11 mouse cellular contexts compared by ENCODE assay signal in genomic region chr5:16086979-16087902, GRCm38 (mm10).
A peak's percentile ranks its signal among the peaks of the same experiment; 100 is the strongest.
DNase-seq lines count a peak whose midpoint lies in the region; ATAC-seq lines count a peak whose summit lies in the region.
"Had no signal": no experiment of that assay in that cellular context is flagged by ENCODE, and none has a peak within 500 bp of the region (broad histone marks: within the 10 kb centered on the region; RNA-seq: fewer than 3 reads in every experiment).

No protein-coding gene starts in this region.

- peak overlapping the region; percentile 43; the same call in 1 of the 2 replicates for H3K27ac ChIP-seq in forebrain, embryonic 11.5 days (ENCODE audit: low read depth, low read length)
- H3K27ac ChIP-seq in forebrain, embryonic 10.5 days = no peak overlapping the region
- H3K27ac ChIP-seq in forebrain, embryonic 15.5 days (replicated peaks) = peak overlapping the region; percentile 78
- peak overlapping the region; percentile 72 for H3K27ac ChIP-seq in hindbrain, embryonic 16.5 days (ENCODE audit: low read depth, low read length)
- H3K27ac ChIP-seq in neural tube, embryonic 13.5 days (replicated peaks) = peak overlapping the region; percentile 86
- H3K27ac ChIP-seq: limb, embryonic 12.5 days; liver, embryonic 15.5 days had no signal

- H3K4me2 ChIP-seq in forebrain, embryonic 11.5 days (ENCODE audit: low read depth, low read length, severe bottlenecking) = no peak overlapping the region
- H3K4me2 ChIP-seq in forebrain, embryonic 15.5 days (replicated peaks) = no peak overlapping the region; the same call in 1 of the 2 replicates
- H3K4me2 ChIP-seq in hindbrain, embryonic 16.5 days (ENCODE audit: low read length) = no peak overlapping the region; the same call in 1 of the 2 replicates
- H3K4me2 ChIP-seq in neural tube, embryonic 13.5 days = peak overlapping the region; percentile 34
- H3K4me2 ChIP-seq: limb, embryonic 12.5 days; liver, embryonic 15.5 days had no signal

- WGBS in forebrain, embryonic 11.5 days = 71% methylated on average over 10 of the region's 10 CpGs
- WGBS in forebrain, embryonic 10.5 days = 90% methylated on average over 10 of the region's 10 CpGs
- WGBS in forebrain, embryonic 15.5 days = 28% methylated on average over 10 of the region's 10 CpGs
- 31% methylated on average over 10 of the region's 10 CpGs for WGBS in hindbrain, embryonic 16.5 days
- WGBS in neural tube, embryonic 13.5 days = 32% methylated on average over 10 of the region's 10 CpGs

- 0 out of 2 replicates have a peak, but pooled peaks have one; percentile 35 for ATAC-seq in forebrain, embryonic 11.5 days (replicated peaks; ENCODE audit: low FRiP score)
- ATAC-seq in forebrain, embryonic 15.5 days (replicated peaks) = peak; percentile 46
- ATAC-seq in hindbrain, embryonic 16.5 days = peak; percentile 88
- peak; percentile 90 for ATAC-seq in neural tube, embryonic 13.5 days (ENCODE audit: low read depth)

- no peaks in the 10 kb centered on the region for H3K27me3 ChIP-seq in forebrain, embryonic 11.5 days (ENCODE audit: control insufficient read depth, insufficient read depth, low read length)
- H3K27me3 ChIP-seq in forebrain, embryonic 10.5 days (ENCODE audit: poor library complexity, severe bottlenecking) = no peaks in the 10 kb centered on the region
- no peaks in the 10 kb centered on the region for H3K27me3 ChIP-seq in forebrain, embryonic 15.5 days
- no peaks in the 10 kb centered on the region for H3K27me3 ChIP-seq in hindbrain, embryonic 16.5 days (replicated peaks; ENCODE audit: control insufficient read depth, insufficient read depth, low read length)
- H3K27me3 ChIP-seq in neural tube, embryonic 13.5 days = no peaks in the 10 kb centered on the region
- H3K27me3 ChIP-seq: limb, embryonic 12.5 days; liver, embryonic 15.5 days had no signal

- H3K4me1 ChIP-seq in forebrain, embryonic 11.5 days (replicated peaks; ENCODE audit: control insufficient read depth, insufficient read depth, low read length) = no peaks in the 10 kb centered on the region
- no peaks in the 10 kb centered on the region for H3K4me1 ChIP-seq in forebrain, embryonic 10.5 days
- H3K4me1 ChIP-seq in forebrain, embryonic 15.5 days = peaks cover 15% of the 10 kb centered on the region
- H3K4me1 ChIP-seq in hindbrain, embryonic 16.5 days (ENCODE audit: control insufficient read depth, insufficient read depth, low read depth, low read length) = peaks cover 4% of the 10 kb centered on the region; the same call in 1 of the 2 replicates
- H3K4me1 ChIP-seq in neural tube, embryonic 13.5 days (replicated peaks) = peaks cover 32% of the 10 kb centered on the region
- H3K4me1 ChIP-seq: liver, embryonic 15.5 days had no signal

- H3K36me3 ChIP-seq in forebrain, embryonic 11.5 days (ENCODE audit: control insufficient read depth, insufficient read depth, low read length) = no peaks in the 10 kb centered on the region
- H3K36me3 ChIP-seq in forebrain, embryonic 10.5 days (replicated peaks) = no peaks in the 10 kb centered on the region
- H3K36me3 ChIP-seq in forebrain, embryonic 15.5 days = no peaks in the 10 kb centered on the region
- H3K36me3 ChIP-seq in hindbrain, embryonic 16.5 days (ENCODE audit: control insufficient read depth, insufficient read depth, low read length) = no peaks in the 10 kb centered on the region
- no peaks in the 10 kb centered on the region for H3K36me3 ChIP-seq in neural tube, embryonic 13.5 days
- H3K36me3 ChIP-seq: limb, embryonic 12.5 days; liver, embryonic 15.5 days had no signal

- no peak for DNase-seq in forebrain, embryonic 11.5 days (ENCODE audit: low spot score)
- no peak for DNase-seq in forebrain, embryonic 10.5 days (ENCODE audit: extremely low spot score, low spot score)
- DNase-seq in heart, postnatal 36 days = no peak
- DNase-seq in MN1 (ENCODE audit: low spot score) = no peak
- no peak for DNase-seq in kidney, postnatal 36 days
- DNase-seq: thymus, postnatal 25 days had no signal

- H3K4me3 ChIP-seq in forebrain, embryonic 11.5 days (ENCODE audit: low read depth, low read length) = no peak overlapping the region
- H3K4me3 ChIP-seq in forebrain, embryonic 10.5 days = no peak overlapping the region
- H3K4me3 ChIP-seq in forebrain, embryonic 15.5 days = no peak overlapping the region
- H3K4me3 ChIP-seq in hindbrain, embryonic 16.5 days (ENCODE audit: low read length) = no peak overlapping the region
- no peak overlapping the region for H3K4me3 ChIP-seq in neural tube, embryonic 13.5 days
- H3K4me3 ChIP-seq: limb, embryonic 12.5 days; liver, embryonic 15.5 days had no signal

- intact Hi-C loops in heart, postnatal 36 days (cut with DNase I) = no loop called here

- no peak overlapping the region for H3K9ac ChIP-seq in forebrain, embryonic 11.5 days (ENCODE audit: low read length)
- H3K9ac ChIP-seq in forebrain, embryonic 15.5 days (replicated peaks) = 0 out of 2 replicates have a peak overlapping the region, but pooled peaks have one; percentile 1
- H3K9ac ChIP-seq in hindbrain, embryonic 16.5 days (ENCODE audit: low read depth, low read length) = no peak overlapping the region
- H3K9ac ChIP-seq in neural tube, embryonic 13.5 days = peak overlapping the region; percentile 12; the same call in 1 of the 2 replicates
- H3K9ac ChIP-seq: limb, embryonic 12.5 days; liver, embryonic 15.5 days had no signal

- no peaks in the 10 kb centered on the region for H3K9me3 ChIP-seq in forebrain, embryonic 11.5 days (ENCODE audit: control insufficient read depth, low read length)
- H3K9me3 ChIP-seq in forebrain, embryonic 10.5 days = no peaks in the 10 kb centered on the region
- no peaks in the 10 kb centered on the region for H3K9me3 ChIP-seq in forebrain, embryonic 15.5 days
- H3K9me3 ChIP-seq in hindbrain, embryonic 16.5 days (ENCODE audit: control insufficient read depth, low read length) = no peaks in the 10 kb centered on the region
- H3K9me3 ChIP-seq in neural tube, embryonic 13.5 days = no peaks in the 10 kb centered on the region
- H3K9me3 ChIP-seq: limb, embryonic 12.5 days; liver, embryonic 15.5 days had no signal

Comparison
In these comparisons a context has a peak if more than half of its experiments do, and no peak if none do; other contexts are left out.
1. H3K9ac ChIP-seq: peak in forebrain, embryonic 15.5 days (single experiment) and neural tube, embryonic 13.5 days (single experiment); none in forebrain, embryonic 11.5 days (single experiment) and hindbrain, embryonic 16.5 days (single experiment).
2. ATAC-seq: peak in every context shown above with its lines; median percentile 90 in neural tube, embryonic 13.5 days; 88 in hindbrain, embryonic 16.5 days; 46 in forebrain, embryonic 15.5 days; 35 in forebrain, embryonic 11.5 days.